Mouse (Mus musculus) hindbrain, postnatal 0 days (tissue): ENCODE results near the gene Rab7b. TPM values are rescaled to one million over a fixed set of nuclear protein-coding genes. Genes with fewer than 3 reads are reported as not detected.

Source experiments
- ATAC-seq: fragments of 200-750 bp; cut with Nextera tagmentation; 2 replicates; pipeline ENCODE4 v1.8.0; 2017; ENCODE audit warnings: mild to moderate bottlenecking, moderate TSS enrichment, moderate library complexity
- DNase-seq: peaks from one replicate; pipeline ENCODE4 v3.0.0-alpha.2; 2015; ENCODE audit warnings: low spot score
- H3K27ac ChIP-seq: fragments of 300-500 bp; sonication (generic); 2 replicates; pipeline ENCODE4 v1.5.1; 2014; ENCODE audit warnings: mild to moderate bottlenecking
- H3K27me3 ChIP-seq: fragments of 300-500 bp; sonication (generic); 2 replicates; pipeline ENCODE4 v1.6.1; 2014; ENCODE audit warnings: low read length, mixed read lengths; ENCODE audit not compliant: insufficient read depth
- H3K36me3 ChIP-seq: fragments of 300-500 bp; sonication (generic); 2 replicates; pipeline ENCODE4 v1.6.1; 2014; ENCODE audit warnings: low read length, mixed read lengths; ENCODE audit not compliant: insufficient read depth
- H3K4me1 ChIP-seq: fragments of 300-500 bp; sonication (generic); 2 replicates; pipeline ENCODE4 v1.6.1; 2014; ENCODE audit warnings: antibody characterized with exemption, low read length, mixed read lengths; ENCODE audit not compliant: insufficient read depth
- H3K4me2 ChIP-seq: fragments of 300-500 bp; sonication (generic); 2 replicates; pipeline ENCODE4 v1.6.1; 2014; ENCODE audit warnings: low read depth, mild to moderate bottlenecking, low read length, moderate library complexity, mixed read lengths
- H3K4me3 ChIP-seq: fragments of 300-500 bp; sonication (generic); 2 replicates; pipeline ENCODE4 v1.5.1; 2014; ENCODE audit warnings: low read length
- H3K9ac ChIP-seq: fragments of 300-500 bp; sonication (generic); replicated peaks from 2 replicates; pipeline ENCODE4 v1.6.1; 2014; ENCODE audit warnings: mild to moderate bottlenecking, low read length, moderate library complexity, mixed read lengths
- H3K9me3 ChIP-seq: fragments of 300-500 bp; sonication (generic); 2 replicates; pipeline ENCODE4 v1.6.1; 2016; ENCODE audit warnings: low read length, mixed read lengths
- CTCF ChIP-seq: IDR thresholded peaks from 2 replicates; pipeline ENCODE4 v1.5.1; 2016; ENCODE audit warnings: antibody characterized with exemption, control low read depth, low read depth
- WGBS: fragments of 180-500 bp; shearing (Covaris S2); extraction: QIAGEN DNeasy Blood & Tissue Kit; methylation state at CpG from one replicate; pipeline ENCODE4 v1.1.7; 2014; 5-methylcytosine and 5-hydroxymethylcytosine counted together
- polyA plus RNA-seq: library from polyadenylated mRNA; unstranded; fragments of >200 nt; fragmentation: Nextera tagmentation; extraction: Ambion mirVana; gene quantifications from 2 replicates; pipeline ENCODE4 v1.2.1, GENCODE M21; 2015
- total RNA-seq: library from RNA; depleted of rRNA; stranded (reverse); fragments of >200 nt; gene quantifications from 2 replicates; pipeline ENCODE4 v1.2.3, GENCODE M21; 2014; rRNA removed

Gene Rab7b
- total and polyA plus RNA-seq, 2 experiments from 2014 or later: 0.10 to 1.2 TPM

GRCm38 (mm10) chr1:131763683-131764082, 75.2 kb downstream of the Rab7b start:
- Histone ChIP-seq H3K9ac (no peak overlapping the region), H3K27ac (no peak overlapping the region), H3K36me3 (no peaks in the 10 kb centered on the region), H3K9me3 (no peaks in the 10 kb centered on the region), H3K4me1 (0 out of 2 replicates have a peak, but pooled peaks cover 4% of the 10 kb centered on the region), H3K4me3 (no peak overlapping the region), H3K4me2 (no peak overlapping the region), H3K27me3 (no peaks in the 10 kb centered on the region)
- peak; percentile 41; the same call in 1 of the 2 replicates for TF ChIP-seq CTCF
- ATAC-seq: no peak
- 56% methylated on average over 9 of the region's 9 CpGs for WGBS
- no peak for DNase-seq

DNA sequence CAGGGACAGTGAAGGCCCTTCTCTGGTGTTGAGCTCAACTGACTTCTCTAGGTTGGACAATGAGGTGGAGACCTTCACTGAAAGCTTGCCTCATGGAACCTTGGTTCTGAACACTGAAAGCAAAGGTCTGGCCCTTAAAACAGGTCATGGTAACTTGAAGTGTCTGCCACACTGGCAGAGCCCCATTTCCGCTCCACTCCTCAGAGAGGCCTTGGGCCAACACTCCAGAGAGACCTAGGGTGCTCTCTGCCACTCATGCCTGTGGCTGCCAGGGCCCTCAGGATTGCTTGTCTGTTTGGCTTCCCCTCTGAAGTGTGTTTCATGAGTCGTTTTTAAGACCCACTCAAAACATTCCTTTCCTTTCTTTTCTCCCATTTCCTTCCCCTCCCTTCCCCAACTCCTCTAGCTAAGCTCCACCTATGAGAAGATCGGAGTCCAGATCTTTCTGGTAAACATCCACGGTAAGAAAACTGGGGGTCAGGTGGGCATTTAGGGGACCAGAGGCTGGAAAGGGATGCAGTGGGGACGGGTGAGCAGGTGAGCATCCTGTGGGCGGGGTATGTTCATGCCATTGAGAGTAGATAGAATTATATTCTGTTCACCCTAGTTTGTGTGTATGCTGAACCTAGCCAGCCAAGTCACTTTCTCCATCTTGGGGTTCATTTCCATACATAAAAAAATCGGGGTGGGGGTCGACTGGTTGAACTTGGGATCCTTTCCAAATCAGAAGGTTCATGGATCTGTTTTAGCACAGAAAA, 76.3 kb downstream of the Rab7b start:
- WGBS: 67% methylated on average over 8 of the region's 8 CpGs
- no peak for TF ChIP-seq CTCF
- no peak for ATAC-seq
- Histone ChIP-seq H3K9ac (no peak overlapping the region), H3K27ac (no peak overlapping the region), H3K27me3 (no peaks in the 10 kb centered on the region), H3K36me3 (no peaks in the 10 kb centered on the region), H3K4me3 (no peak overlapping the region), H3K9me3 (no peaks in the 10 kb centered on the region), H3K4me2 (no peak overlapping the region), H3K4me1 (0 out of 2 replicates have a peak, but pooled peaks cover 4% of the 10 kb centered on the region)
- no peak for DNase-seq

Other genes with a start within 250 kb of the Rab7b start
- 62.8 and 69.3 TPM in 2 replicates for gene Srgap2, start 161.3 kb upstream of the Rab7b start, total RNA-seq
- 23.3 and 24.5 TPM in 2 replicates for gene Srgap2, start 161.3 kb upstream of the Rab7b start, polyA plus RNA-seq
- gene Fam72a, start 160.8 kb upstream of the Rab7b start, total RNA-seq: 0.11 TPM in 1 of 2 replicates, not detected in the other
- 0.98 and 1.4 TPM in 2 replicates for gene Fam72a, start 160.8 kb upstream of the Rab7b start, polyA plus RNA-seq
- not detected in 2 replicates for gene Avpr1b, start 89.5 kb upstream of the Rab7b start, total RNA-seq
- not detected in 2 replicates for gene Avpr1b, start 89.5 kb upstream of the Rab7b start, polyA plus RNA-seq
- gene Ctse, start 50.4 kb upstream of the Rab7b start, total RNA-seq: not detected in 2 replicates
- gene Ctse, start 50.4 kb upstream of the Rab7b start, polyA plus RNA-seq: not detected in 2 replicates
- 0.07 and 0.37 TPM in 2 replicates for gene Slc26a9, start 55.3 kb downstream of the Rab7b start, total RNA-seq
- gene Slc26a9, start 55.3 kb downstream of the Rab7b start, polyA plus RNA-seq: 0.09 and 0.10 TPM in 2 replicates
- gene Pm20d1, start 108.7 kb downstream of the Rab7b start, total RNA-seq: 0.04 and 0.63 TPM in 2 replicates
- gene Pm20d1, start 108.7 kb downstream of the Rab7b start, polyA plus RNA-seq: 0.54 and 0.60 TPM in 2 replicates
- 41.4 and 48.0 TPM in 2 replicates for gene Slc41a1, start 138.8 kb downstream of the Rab7b start, total RNA-seq
- gene Slc41a1, start 138.8 kb downstream of the Rab7b start, polyA plus RNA-seq: 20.9 and 23.6 TPM in 2 replicates
- 6.4 and 15.1 TPM in 2 replicates for gene Rab29, start 178.5 kb downstream of the Rab7b start, total RNA-seq
- 8.9 and 10.9 TPM in 2 replicates for gene Rab29, start 178.5 kb downstream of the Rab7b start, polyA plus RNA-seq
- gene Nucks1, start 221.8 kb downstream of the Rab7b start, total RNA-seq: 88.9 and 105 TPM in 2 replicates
- gene Nucks1, start 221.8 kb downstream of the Rab7b start, polyA plus RNA-seq: 54.1 and 58.0 TPM in 2 replicates